Mouse (Mus musculus): ENCODE measurements around the gene Kdm4a. TPM values are rescaled to one million over a fixed set of nuclear protein-coding genes. Genes with fewer than 3 reads are reported as not detected.

Kdm4a gene
- polyA plus RNA-seq, 1 experiment = not detected

DNA sequence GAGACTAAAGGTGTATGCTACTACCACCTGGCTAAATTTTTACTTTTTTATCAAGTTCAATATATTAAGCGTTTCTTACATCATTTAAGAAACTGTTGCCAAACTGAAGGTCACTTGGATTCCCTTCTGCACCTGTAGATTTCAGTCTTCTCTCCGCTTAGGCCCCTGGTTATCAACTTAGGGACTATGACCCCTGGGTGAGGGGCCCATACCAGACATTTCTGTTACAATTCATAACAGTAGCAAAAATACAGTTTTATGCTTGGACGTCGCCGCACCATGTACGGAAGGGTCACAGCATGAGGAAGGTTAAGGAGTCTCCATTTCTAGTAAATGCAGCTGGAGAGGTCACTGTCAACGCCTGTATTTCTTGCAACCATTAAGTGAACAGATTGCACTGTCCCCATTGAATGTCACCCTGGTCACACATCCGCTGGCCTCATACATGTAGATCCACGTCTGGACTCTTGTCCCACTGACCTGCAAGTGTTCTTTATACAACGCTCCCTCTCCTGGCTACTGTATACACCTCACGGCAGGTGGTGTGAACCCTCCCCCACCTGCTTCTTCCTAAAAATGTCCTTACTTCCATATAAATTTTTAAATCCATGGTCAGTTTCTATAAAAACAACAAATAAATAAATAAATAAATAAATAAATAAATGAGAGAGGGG is 86.9 kb downstream of the Kdm4a start:
- Histone ChIP-seq H3K4me3 (ENCODE audit: insufficient read depth, low read depth, low read length) (no peak overlapping the region), H3K27ac (ENCODE audit: insufficient read depth, low read depth, low read length) (no peak overlapping the region), H3K4me1 (ENCODE audit: control insufficient read depth, insufficient read depth, low read length) (peaks cover 6% of the 10 kb centered on the region; the same call in 1 of the 2 replicates)
- TF ChIP-seq CTCF (IDR thresholded peaks at IDR 0.05; ENCODE audit: insufficient read depth, low read depth, low read length) (no peak), POLR2A (IDR thresholded peaks at IDR 0.05; ENCODE audit: insufficient read depth, low read depth, low read length) (no peak)
- 95% methylated on average over 11 of the region's 11 CpGs for WGBS

DNA sequence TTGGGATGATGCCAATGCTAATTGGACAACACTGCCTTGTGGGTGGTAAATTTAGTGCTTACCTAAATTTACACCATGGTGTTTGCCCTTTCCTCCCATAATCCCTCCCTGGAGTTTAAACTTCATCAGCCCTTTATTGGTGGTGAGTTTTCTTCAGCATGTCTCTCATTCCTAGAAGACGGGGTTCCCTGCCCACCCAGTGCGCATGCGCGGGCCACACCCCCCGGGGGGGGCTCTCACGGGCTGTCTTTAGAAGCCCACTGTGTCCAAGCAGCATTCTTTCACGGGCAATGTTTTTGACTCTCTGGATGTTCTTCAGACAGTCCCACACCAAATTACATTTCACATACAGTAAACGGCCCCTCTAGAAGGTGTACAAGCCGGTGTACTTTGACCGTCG is 89.4 kb downstream of the Kdm4a start:
- Histone ChIP-seq H3K4me3 (ENCODE audit: insufficient read depth, low read depth, low read length) (no peak overlapping the region), H3K4me1 (ENCODE audit: control insufficient read depth, insufficient read depth, low read length) (peaks cover 6% of the 10 kb centered on the region; the same call in 1 of the 2 replicates), H3K27ac (ENCODE audit: insufficient read depth, low read depth, low read length) (no peak overlapping the region)
- 86% methylated on average over 11 of the region's 11 CpGs for WGBS
- no peak for TF ChIP-seq CTCF (IDR thresholded peaks at IDR 0.05; ENCODE audit: insufficient read depth, low read depth, low read length)
- TF ChIP-seq POLR2A (IDR thresholded peaks at IDR 0.05; ENCODE audit: insufficient read depth, low read depth, low read length) = no peak

- Histone ChIP-seq H3K27ac (ENCODE audit: insufficient read depth, low read depth, low read length) (no peak overlapping the region), H3K4me3 (ENCODE audit: insufficient read depth, low read depth, low read length) (no peak overlapping the region), H3K4me1 (ENCODE audit: control insufficient read depth, insufficient read depth, low read length) (peaks cover 6% of the 10 kb centered on the region; the same call in 1 of the 2 replicates)
- TF ChIP-seq CTCF (IDR thresholded peaks at IDR 0.05; ENCODE audit: insufficient read depth, low read depth, low read length) (0 out of 2 replicates have a peak, but pooled peaks have one; percentile 23), POLR2A (IDR thresholded peaks at IDR 0.05; ENCODE audit: insufficient read depth, low read depth, low read length) (no peak)
- 36% methylated on average over 9 of the region's 9 CpGs for WGBS
Observed at GRCm38 (mm10) chr4:118089939-118090338, 89.9 kb downstream of the Kdm4a start.

DNA sequence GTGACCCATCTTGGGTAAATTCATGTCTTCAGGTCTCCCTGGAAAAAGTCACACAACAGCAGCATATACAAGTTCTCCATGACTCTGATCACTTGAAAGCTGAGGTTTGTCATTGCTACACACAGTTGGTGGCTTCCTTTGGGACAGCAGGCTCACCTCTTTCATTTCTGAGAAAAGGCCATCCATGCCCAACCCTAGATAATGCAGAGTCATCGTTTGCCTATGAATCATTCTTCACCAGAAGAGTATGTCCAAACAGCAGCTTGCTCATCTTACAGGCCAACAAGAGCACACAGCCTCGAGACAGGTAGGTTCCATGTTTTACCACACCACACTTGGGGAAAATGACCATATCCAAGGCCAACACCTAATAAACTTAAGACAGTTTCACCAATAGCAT is 91.1 kb downstream of the Kdm4a start:
- peaks cover 6% of the 10 kb centered on the region; the same call in 1 of the 2 replicates for H3K4me1 ChIP-seq (ENCODE audit: control insufficient read depth, insufficient read depth, low read length)
- no peak overlapping the region for H3K27ac ChIP-seq (ENCODE audit: insufficient read depth, low read depth, low read length)
- WGBS = 68% methylated on average over 2 of the region's 2 CpGs
- TF ChIP-seq POLR2A (IDR thresholded peaks at IDR 0.05; ENCODE audit: insufficient read depth, low read depth, low read length) (no peak), CTCF (IDR thresholded peaks at IDR 0.05; ENCODE audit: insufficient read depth, low read depth, low read length) (no peak)
- no peak overlapping the region for H3K4me3 ChIP-seq (ENCODE audit: insufficient read depth, low read depth, low read length)

Other genes with a start within 250 kb of the Kdm4a start
- gene St3gal3, start 45.1 kb downstream of the Kdm4a start, polyA plus RNA-seq (2012; ENCODE audit: insufficient read depth, insufficient read length, low replicate concordance, missing spikeins) = not detected in 2 replicates
- gene Ptprf, start 111.4 kb upstream of the Kdm4a start, polyA plus RNA-seq (2012; ENCODE audit: insufficient read depth, insufficient read length, low replicate concordance, missing spikeins) = not detected in 2 replicates
- not detected in 2 replicates for gene Szt2, start 229.2 kb upstream of the Kdm4a start, polyA plus RNA-seq (2012; ENCODE audit: insufficient read depth, insufficient read length, low replicate concordance, missing spikeins)
- not detected in 2 replicates for gene Med8, start 229.3 kb upstream of the Kdm4a start, polyA plus RNA-seq (2012; ENCODE audit: insufficient read depth, insufficient read length, low replicate concordance, missing spikeins)
- gene Elovl1, start 248.1 kb upstream of the Kdm4a start, polyA plus RNA-seq (2012; ENCODE audit: insufficient read depth, insufficient read length, low replicate concordance, missing spikeins) = not detected in 2 replicates